Mouse (Mus musculus) intestine, embryonic 16.5 days (tissue): ENCODE measurements around the gene Wdfy3. TPM values are rescaled to one million over a fixed set of nuclear protein-coding genes. Genes with fewer than 3 reads are reported as not detected.
"Not testable (repeated sequence)": the region's sequence is repeated elsewhere in the genome, so short reads cannot be mapped to it uniquely, and the experiment has no call there.

Source experiments
- ATAC-seq: fragments of 200-750 bp; cut with Nextera tagmentation; 2 replicates; pipeline ENCODE4 v1.8.0; 2017; ENCODE audit warnings: moderate TSS enrichment, moderate library complexity
- H3K27ac ChIP-seq: fragments of 300-500 bp; sonication (generic); 2 replicates; pipeline ENCODE4 v1.5.1; 2014; ENCODE audit warnings: mild to moderate bottlenecking, low read length
- H3K27me3 ChIP-seq: fragments of 300-500 bp; sonication (generic); replicated peaks from 2 replicates; pipeline ENCODE4 v1.6.1; 2014; ENCODE audit warnings: low read length, control low read depth, mixed read lengths; ENCODE audit not compliant: control insufficient read depth, insufficient read depth
- H3K36me3 ChIP-seq: fragments of 300-500 bp; sonication (generic); 2 replicates; pipeline ENCODE4 v1.6.1; 2014; ENCODE audit warnings: low read length, control low read depth; ENCODE audit not compliant: control insufficient read depth, insufficient read depth
- H3K4me1 ChIP-seq: fragments of 300-500 bp; sonication (generic); 2 replicates; pipeline ENCODE4 v1.6.1; 2014; ENCODE audit warnings: low read length, control low read depth, mixed read lengths; ENCODE audit not compliant: control insufficient read depth, insufficient read depth
- H3K4me2 ChIP-seq: fragments of 300-500 bp; sonication (generic); 2 replicates; pipeline ENCODE4 v1.6.1; 2014; ENCODE audit warnings: low read depth, low read length, control low read depth
- H3K4me3 ChIP-seq: fragments of 300-500 bp; sonication (generic); 2 replicates; pipeline ENCODE4 v1.5.1; 2014; ENCODE audit warnings: mild to moderate bottlenecking, low read length
- H3K9ac ChIP-seq: fragments of 300-500 bp; sonication (generic); 2 replicates; pipeline ENCODE4 v1.6.1; 2014; ENCODE audit warnings: low read depth, low read length
- H3K9me3 ChIP-seq: fragments of 300-500 bp; sonication (generic); 2 replicates; pipeline ENCODE4 v1.6.1; 2016; ENCODE audit warnings: low read length, control low read depth; ENCODE audit not compliant: control insufficient read depth
- WGBS: fragments of 180-500 bp; shearing (Covaris S2); extraction: QIAGEN DNeasy Blood & Tissue Kit; methylation state at CpG from one replicate; pipeline ENCODE4 v1.1.7; 2014; 5-methylcytosine and 5-hydroxymethylcytosine counted together
- polyA plus RNA-seq: library from polyadenylated mRNA; unstranded; fragments of >200 nt; fragmentation: Nextera tagmentation; extraction: Ambion mirVana; gene quantifications from 2 replicates; pipeline ENCODE4 v1.2.1, GENCODE M21; 2015

Wdfy3 gene
- polyA plus RNA-seq, result 7.5 and 9.0 TPM in 2 replicates

GRCm38 (mm10) chr5:102069767-102070413, at the start of gene Wdfy3:
Gene Wdfy3 (minus strand): TSS chr5:102069921.
- ATAC-seq, result peak; percentile 97
- H3K27me3 ChIP-seq, result no peaks in the 10 kb centered on the region
- peak within 1 kb of the TSS; percentile 91 for H3K27ac ChIP-seq
- peaks cover 11% of the 10 kb centered on the region for H3K4me1 ChIP-seq
- H3K4me2 ChIP-seq, result peak within 1 kb of the TSS; percentile 85
- H3K36me3 ChIP-seq, result no peaks in the 10 kb centered on the region
- H3K9ac ChIP-seq, result peak within 1 kb of the TSS; percentile 96
- WGBS, result 1% methylated on average over 61 of the region's 62 CpGs
- peak within 1 kb of the TSS; percentile 92 for H3K4me3 ChIP-seq
- H3K9me3 ChIP-seq, result no peaks in the 10 kb centered on the region

- Histone ChIP-seq H3K4me1 (no peaks in the 10 kb centered on the region), H3K27ac (no peak overlapping the region), H3K9ac (no peak overlapping the region), H3K9me3 (no peaks in the 10 kb centered on the region), H3K27me3 (no peaks in the 10 kb centered on the region), H3K36me3 (no peaks in the 10 kb centered on the region), H3K4me3 (peak overlapping the region; percentile 7; the same call in 1 of the 2 replicates), H3K4me2 (no peak overlapping the region)
- WGBS, result 38% methylated on average over 14 of the region's 14 CpGs
- ATAC-seq, result no peak
Observed at GRCm38 (mm10) chr5:102113009-102113408, 43.3 kb upstream of the Wdfy3 start.

GRCm38 (mm10) chr5:102112034-102112433, 42.3 kb upstream of the Wdfy3 start:
- Histone ChIP-seq H3K4me2 (no peak overlapping the region), H3K9me3 (no peaks in the 10 kb centered on the region), H3K4me1 (no peaks in the 10 kb centered on the region), H3K4me3 (no peak overlapping the region), H3K27ac (no peak overlapping the region), H3K9ac (no peak overlapping the region), H3K27me3 (no peaks in the 10 kb centered on the region), H3K36me3 (no peaks in the 10 kb centered on the region)
- no peak for ATAC-seq
- 77% methylated on average over 7 of the region's 7 CpGs for WGBS

DNA sequence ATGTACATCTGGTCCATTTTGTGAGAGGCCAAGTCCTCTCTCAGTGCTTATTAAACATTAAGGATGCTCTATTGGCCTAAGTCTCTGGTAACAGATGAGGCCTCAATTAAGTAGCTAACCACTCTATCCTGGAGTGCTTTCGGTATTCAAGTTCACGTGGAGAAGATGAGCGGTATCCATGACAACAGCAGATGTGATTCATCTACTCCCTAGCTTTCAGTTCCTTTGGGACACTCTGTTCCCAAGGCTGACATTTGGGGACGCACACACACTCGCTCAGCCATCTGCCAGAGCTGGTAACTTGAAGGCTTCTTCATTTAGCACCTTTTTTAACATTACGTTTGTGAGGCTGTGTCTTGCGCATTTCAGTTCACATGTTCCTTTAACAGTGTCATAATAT, 40.3 kb upstream of the Wdfy3 start:
- Histone ChIP-seq H3K9me3 (no peaks in the 10 kb centered on the region), H3K27ac (no peak overlapping the region), H3K9ac (no peak overlapping the region), H3K4me3 (no peak overlapping the region), H3K4me1 (no peaks in the 10 kb centered on the region), H3K36me3 (no peaks in the 10 kb centered on the region), H3K27me3 (no peaks in the 10 kb centered on the region), H3K4me2 (no peak overlapping the region)
- ATAC-seq, result no peak
- 74% methylated on average over 7 of the region's 7 CpGs for WGBS

- ATAC-seq, result no peak
- H3K27ac ChIP-seq, result no peak overlapping the region
- no peaks in the 10 kb centered on the region for H3K36me3 ChIP-seq
- H3K4me3 ChIP-seq, result no peak overlapping the region
- no peak overlapping the region for H3K4me2 ChIP-seq
- no peaks in the 10 kb centered on the region for H3K27me3 ChIP-seq
- WGBS, result 64% methylated on average over 3 of the region's 3 CpGs
- no peaks in the 10 kb centered on the region for H3K4me1 ChIP-seq
- H3K9ac ChIP-seq, result no peak overlapping the region
- no peaks in the 10 kb centered on the region for H3K9me3 ChIP-seq
Observed at GRCm38 (mm10) chr5:102105919-102106318, 36.2 kb upstream of the Wdfy3 start.

GRCm38 (mm10) chr5:102101815-102102214, 32.1 kb upstream of the Wdfy3 start:
- not testable (repeated sequence) for H3K4me1 ChIP-seq, H3K9me3 ChIP-seq, H3K27me3 ChIP-seq, H3K4me3 ChIP-seq, H3K9ac ChIP-seq, H3K36me3 ChIP-seq, ATAC-seq, H3K27ac ChIP-seq, H3K4me2 ChIP-seq
- 63% methylated on average over 1 of the region's 1 CpGs for whole genome bisulfite sequencing

GRCm38 (mm10) chr5:102100246-102101241, 30.8 kb upstream of the Wdfy3 start:
- no peak overlapping the region for H3K4me2 ChIP-seq
- H3K9ac ChIP-seq, result no peak overlapping the region
- H3K4me3 ChIP-seq, result no peak overlapping the region
- 57% methylated on average over 21 of the region's 21 CpGs for WGBS
- no peaks in the 10 kb centered on the region for H3K9me3 ChIP-seq
- H3K36me3 ChIP-seq, result no peaks in the 10 kb centered on the region
- H3K27ac ChIP-seq, result no peak overlapping the region
- ATAC-seq, result no peak
- no peaks in the 10 kb centered on the region for H3K4me1 ChIP-seq
- H3K27me3 ChIP-seq, result no peaks in the 10 kb centered on the region

- H3K4me2 ChIP-seq, result no peak overlapping the region
- no peaks in the 10 kb centered on the region for H3K27me3 ChIP-seq
- no peak overlapping the region for H3K9ac ChIP-seq
- ATAC-seq, result no peak
- no peaks in the 10 kb centered on the region for H3K4me1 ChIP-seq
- no peak overlapping the region for H3K4me3 ChIP-seq
- no peaks in the 10 kb centered on the region for H3K9me3 ChIP-seq
- no peaks in the 10 kb centered on the region for H3K36me3 ChIP-seq
- no peak overlapping the region for H3K27ac ChIP-seq
- WGBS, result 84% methylated on average over 4 of the region's 4 CpGs
Observed at GRCm38 (mm10) chr5:102095576-102095975, 25.9 kb upstream of the Wdfy3 start.

GRCm38 (mm10) chr5:102090686-102091085, 21.0 kb upstream of the Wdfy3 start:
- WGBS, result 79% methylated on average over 3 of the region's 3 CpGs
- Histone ChIP-seq H3K9me3 (no peaks in the 10 kb centered on the region), H3K4me3 (no peak overlapping the region), H3K36me3 (no peaks in the 10 kb centered on the region), H3K9ac (no peak overlapping the region), H3K27me3 (no peaks in the 10 kb centered on the region), H3K27ac (no peak overlapping the region), H3K4me1 (no peaks in the 10 kb centered on the region), H3K4me2 (no peak overlapping the region)
- no peak for ATAC-seq
